Mouse (Mus musculus) thymus, adult 18-20 months (tissue): ENCODE data around the gene Car3.
A peak's percentile ranks its signal among the peaks of the same experiment; 100 is the strongest.

Experiments used
- DNase-seq, 2 experiments: peaks; one replicate each; pipeline ENCODE4 v3.0.0; 2022; ENCODE audit warnings: mixed read lengths in 2 of 2

Gene Car3

GRCm38 (mm10) chr3:14877251-14877909 is 14.1 kb downstream of the Car3 start:
- no peak for DNase-seq

GRCm38 (mm10) chr3:14878749-14879223 is 15.5 kb downstream of the Car3 start:
- no peak for DNase-seq

GRCm38 (mm10) chr3:14879293-14879692 is 16.0 kb downstream of the Car3 start:
- no peak for DNase-seq

- no peak for DNase-seq
Measured at GRCm38 (mm10) chr3:14880277-14880676, 17.0 kb downstream of the Car3 start.

- no peak for DNase-seq
Measured at GRCm38 (mm10) chr3:14882005-14882404, 18.7 kb downstream of the Car3 start.

GRCm38 (mm10) chr3:14882756-14883155 is 19.4 kb downstream of the Car3 start:
- DNase-seq, result no peak

- no peak for DNase-seq
Measured at GRCm38 (mm10) chr3:14884826-14885225, 21.5 kb downstream of the Car3 start.

GRCm38 (mm10) chr3:14886102-14887098 is 23.1 kb downstream of the Car3 start, which contains the start of gene Car2:
Car2 (plus strand) TSS chr3:14886273.
- peak; percentile 43 to 46 for DNase-seq

- DNase-seq, result no peak
Measured at GRCm38 (mm10) chr3:14887134-14887666, 23.9 kb downstream of the Car3 start.

- no peak for DNase-seq
Measured at GRCm38 (mm10) chr3:14887686-14888295, 24.5 kb downstream of the Car3 start.

GRCm38 (mm10) chr3:14888549-14888948 is 25.2 kb downstream of the Car3 start:
- no peak for DNase-seq

GRCm38 (mm10) chr3:14889085-14889484 is 25.8 kb downstream of the Car3 start:
- DNase-seq, result no peak

GRCm38 (mm10) chr3:14889716-14890409 is 26.6 kb downstream of the Car3 start:
- no peak for DNase-seq

GRCm38 (mm10) chr3:14892991-14893390 is 29.7 kb downstream of the Car3 start:
- no peak for DNase-seq

- DNase-seq, result no peak
Measured at GRCm38 (mm10) chr3:14893700-14894099, 30.4 kb downstream of the Car3 start.

GRCm38 (mm10) chr3:14895333-14895732 is 32.0 kb downstream of the Car3 start:
- DNase-seq, result no peak

GRCm38 (mm10) chr3:14897770-14898169 is 34.5 kb downstream of the Car3 start:
- DNase-seq, result no peak

GRCm38 (mm10) chr3:14903380-14903779 is 40.1 kb downstream of the Car3 start:
- no peak for DNase-seq

GRCm38 (mm10) chr3:14904165-14904564 is 40.9 kb downstream of the Car3 start:
- no peak for DNase-seq

GRCm38 (mm10) chr3:14907271-14907670 is 44.0 kb downstream of the Car3 start:
- no peak for DNase-seq

GRCm38 (mm10) chr3:14911992-14912582 is 48.8 kb downstream of the Car3 start:
- DNase-seq, result no peak

GRCm38 (mm10) chr3:14913774-14914173 is 50.5 kb downstream of the Car3 start:
- DNase-seq, result no peak
